Mouse (Mus musculus) embryonic facial prominence, embryonic 15.5 days (tissue): ENCODE measurements around the gene Rpl35a. TPM values are rescaled to one million over a fixed set of nuclear protein-coding genes. Genes with fewer than 3 reads are reported as not detected.

Source experiments
- ATAC-seq: fragments of 200-750 bp; cut with Nextera tagmentation; 2 replicates; pipeline ENCODE4 v1.8.0; 2017; ENCODE audit warnings: low read depth, moderate TSS enrichment; ENCODE audit not compliant: insufficient number of reproducible peaks, low FRiP score, low TSS enrichment
- H3K27ac ChIP-seq: fragments of 300-500 bp; sonication (generic); replicated peaks from 2 replicates; pipeline ENCODE4 v1.5.1; 2015; ENCODE audit warnings: mild to moderate bottlenecking, inconsistent platforms
- H3K27me3 ChIP-seq: fragments of 300-500 bp; sonication (generic); 2 replicates; pipeline ENCODE4 v1.6.1; 2015; ENCODE audit warnings: inconsistent platforms
- H3K36me3 ChIP-seq: fragments of 300-500 bp; sonication (generic); 2 replicates; pipeline ENCODE4 v1.6.1; 2015; ENCODE audit warnings: mild to moderate bottlenecking, inconsistent platforms
- H3K4me1 ChIP-seq: fragments of 300-500 bp; sonication (generic); 2 replicates; pipeline ENCODE4 v1.6.1; 2015; ENCODE audit warnings: inconsistent platforms
- H3K4me2 ChIP-seq: fragments of 300-500 bp; sonication (generic); replicated peaks from 2 replicates; pipeline ENCODE4 v1.6.1; 2015; ENCODE audit warnings: mild to moderate bottlenecking, inconsistent platforms
- H3K4me3 ChIP-seq: fragments of 300-500 bp; sonication (generic); replicated peaks from 2 replicates; pipeline ENCODE4 v1.5.1; 2015; ENCODE audit warnings: mild to moderate bottlenecking, inconsistent platforms
- H3K9ac ChIP-seq: fragments of 300-500 bp; sonication (generic); 2 replicates; pipeline ENCODE4 v1.6.1; 2015; ENCODE audit warnings: inconsistent platforms
- H3K9me3 ChIP-seq: fragments of 300-500 bp; sonication (generic); replicated peaks from 2 replicates; pipeline ENCODE4 v1.6.1; 2016; ENCODE audit warnings: inconsistent platforms
- WGBS: fragments of 180-500 bp; shearing (Covaris S2); methylation state at CpG from one replicate; pipeline ENCODE4 v1.1.7; 2015; 5-methylcytosine and 5-hydroxymethylcytosine counted together
- polyA plus RNA-seq: library from polyadenylated mRNA; unstranded; fragments of >200 nt; fragmentation: Nextera tagmentation; extraction: Ambion mirVana; gene quantifications from 2 replicates; pipeline ENCODE4 v1.2.1, GENCODE M21; 2015

Rpl35a gene
- 817 and 937 TPM in 2 replicates for polyA plus RNA-seq

GRCm38 (mm10) chr16:33056095-33056785, at the start of gene Rpl35a, which contains the start of gene Iqcg:
Gene Rpl35a, plus strand, starts transcription at chr16:33056453.
Gene Iqcg, minus strand, starts transcription at chr16:33056218.
- Histone ChIP-seq H3K4me2 (peak within 1 kb of the TSS; percentile 66), H3K4me1 (peaks cover 12% of the 10 kb centered on the region), H3K9ac (peak within 1 kb of the TSS; percentile 91), H3K4me3 (peak within 1 kb of the TSS; percentile 92), H3K36me3 (peaks cover 31% of the 10 kb centered on the region), H3K9me3 (no peaks in the 10 kb centered on the region), H3K27ac (peak within 1 kb of the TSS; percentile 92), H3K27me3 (no peaks in the 10 kb centered on the region)
- under 1% methylated on average over 47 of the region's 47 CpGs for WGBS
- peak; percentile 91 for ATAC-seq

GRCm38 (mm10) chr16:33006888-33007287, 49.4 kb upstream of the Rpl35a start:
- no peak for ATAC-seq
- Histone ChIP-seq H3K4me2 (no peak overlapping the region), H3K36me3 (peaks cover 56% of the 10 kb centered on the region), H3K4me3 (no peak overlapping the region), H3K9ac (no peak overlapping the region), H3K27ac (no peak overlapping the region), H3K4me1 (no peaks in the 10 kb centered on the region), H3K27me3 (no peaks in the 10 kb centered on the region), H3K9me3 (no peaks in the 10 kb centered on the region)
- WGBS, result 81% methylated on average over 7 of the region's 7 CpGs

- 87% methylated on average over 7 of the region's 7 CpGs for WGBS
Measured at GRCm38 (mm10) chr16:33007436-33007835, 48.8 kb upstream of the Rpl35a start.

GRCm38 (mm10) chr16:33010166-33010565, 46.1 kb upstream of the Rpl35a start:
- Histone ChIP-seq H3K27ac (no peak overlapping the region), H3K4me3 (no peak overlapping the region), H3K4me1 (no peaks in the 10 kb centered on the region), H3K27me3 (no peaks in the 10 kb centered on the region), H3K36me3 (peaks cover 76% of the 10 kb centered on the region), H3K9ac (no peak overlapping the region), H3K9me3 (no peaks in the 10 kb centered on the region), H3K4me2 (no peak overlapping the region)
- WGBS, result 83% methylated on average over 6 of the region's 6 CpGs
- no peak for ATAC-seq

More at GRCm38 (mm10) chr16:33007436-33007835, 48.8 kb upstream of the Rpl35a start:
- no peak overlapping the region for H3K9ac ChIP-seq
- peaks cover 56% of the 10 kb centered on the region for H3K36me3 ChIP-seq
- no peak for ATAC-seq
- no peak overlapping the region for H3K4me2 ChIP-seq
- no peak overlapping the region for H3K4me3 ChIP-seq
- H3K27ac ChIP-seq, result no peak overlapping the region
- H3K9me3 ChIP-seq, result no peaks in the 10 kb centered on the region
- no peaks in the 10 kb centered on the region for H3K4me1 ChIP-seq
- H3K27me3 ChIP-seq, result no peaks in the 10 kb centered on the region

GRCm38 (mm10) chr16:33013801-33014200, 42.5 kb upstream of the Rpl35a start:
- Histone ChIP-seq H3K9me3 (no peaks in the 10 kb centered on the region), H3K4me2 (no peak overlapping the region), H3K36me3 (peaks cover 53% of the 10 kb centered on the region), H3K4me1 (no peaks in the 10 kb centered on the region), H3K27ac (no peak overlapping the region), H3K9ac (no peak overlapping the region), H3K27me3 (no peaks in the 10 kb centered on the region), H3K4me3 (no peak overlapping the region)
- 92% methylated on average over 5 of the region's 5 CpGs for WGBS
- ATAC-seq, result no peak

GRCm38 (mm10) chr16:33014921-33015320, 41.3 kb upstream of the Rpl35a start:
- Histone ChIP-seq H3K4me3 (no peak overlapping the region), H3K27ac (no peak overlapping the region), H3K4me1 (no peaks in the 10 kb centered on the region), H3K27me3 (no peaks in the 10 kb centered on the region), H3K9ac (no peak overlapping the region), H3K4me2 (no peak overlapping the region), H3K9me3 (no peaks in the 10 kb centered on the region), H3K36me3 (peaks cover 50% of the 10 kb centered on the region)
- no peak for ATAC-seq
- 95% methylated on average over 1 of the region's 1 CpGs for WGBS

GRCm38 (mm10) chr16:33015396-33015907, 40.8 kb upstream of the Rpl35a start:
- WGBS, result 93% methylated on average over 3 of the region's 3 CpGs
- H3K27ac ChIP-seq, result no peak overlapping the region
- H3K27me3 ChIP-seq, result no peaks in the 10 kb centered on the region
- H3K4me3 ChIP-seq, result no peak overlapping the region
- H3K9me3 ChIP-seq, result no peaks in the 10 kb centered on the region
- no peak overlapping the region for H3K4me2 ChIP-seq
- no peak overlapping the region for H3K9ac ChIP-seq
- ATAC-seq, result no peak
- H3K4me1 ChIP-seq, result no peaks in the 10 kb centered on the region
- peaks cover 44% of the 10 kb centered on the region for H3K36me3 ChIP-seq

- Histone ChIP-seq H3K9ac (no peak overlapping the region), H3K27me3 (no peaks in the 10 kb centered on the region), H3K9me3 (no peaks in the 10 kb centered on the region), H3K4me3 (no peak overlapping the region), H3K36me3 (peaks cover 39% of the 10 kb centered on the region), H3K27ac (no peak overlapping the region), H3K4me2 (no peak overlapping the region), H3K4me1 (no peaks in the 10 kb centered on the region)
- no peak for ATAC-seq
- 87% methylated on average over 2 of the region's 2 CpGs for WGBS
Measured at GRCm38 (mm10) chr16:33015986-33016385, 40.3 kb upstream of the Rpl35a start.

- Histone ChIP-seq H3K9ac (no peak overlapping the region), H3K27ac (no peak overlapping the region)
- no peak for ATAC-seq
Measured at GRCm38 (mm10) chr16:33017677-33018349, 38.4 kb upstream of the Rpl35a start.

GRCm38 (mm10) chr16:33019117-33019770, 37.0 kb upstream of the Rpl35a start:
- no peak for ATAC-seq
- no peak overlapping the region for H3K9ac ChIP-seq

More at GRCm38 (mm10) chr16:33017677-33018349, 38.4 kb upstream of the Rpl35a start:
- no peaks in the 10 kb centered on the region for H3K9me3 ChIP-seq
- H3K4me3 ChIP-seq, result no peak overlapping the region
- H3K27me3 ChIP-seq, result no peaks in the 10 kb centered on the region
- 87% methylated on average over 5 of the region's 5 CpGs for WGBS
- no peaks in the 10 kb centered on the region for H3K4me1 ChIP-seq
- H3K36me3 ChIP-seq, result peaks cover 28% of the 10 kb centered on the region
- H3K4me2 ChIP-seq, result no peak overlapping the region

GRCm38 (mm10) chr16:33021381-33021780, 34.9 kb upstream of the Rpl35a start:
- no peak for ATAC-seq
- no peaks in the 10 kb centered on the region for H3K27me3 ChIP-seq
- H3K36me3 ChIP-seq, result no peaks in the 10 kb centered on the region
- H3K4me2 ChIP-seq, result no peak overlapping the region
- no peak overlapping the region for H3K9ac ChIP-seq
- H3K9me3 ChIP-seq, result no peaks in the 10 kb centered on the region
- H3K4me3 ChIP-seq, result no peak overlapping the region
- no peaks in the 10 kb centered on the region for H3K4me1 ChIP-seq
- no peak overlapping the region for H3K27ac ChIP-seq
- 73% methylated on average over 3 of the region's 3 CpGs for WGBS

More at GRCm38 (mm10) chr16:33019117-33019770, 37.0 kb upstream of the Rpl35a start:
- WGBS, result 69% methylated on average over 21 of the region's 21 CpGs
- no peaks in the 10 kb centered on the region for H3K27me3 ChIP-seq
- H3K4me3 ChIP-seq, result no peak overlapping the region
- H3K4me1 ChIP-seq, result no peaks in the 10 kb centered on the region
- H3K27ac ChIP-seq, result no peak overlapping the region
- no peak overlapping the region for H3K4me2 ChIP-seq
- H3K36me3 ChIP-seq, result peaks cover 15% of the 10 kb centered on the region
- H3K9me3 ChIP-seq, result no peaks in the 10 kb centered on the region
